Mouse (Mus musculus) retina, embryonic 14.5 days (tissue): ENCODE measurements around the gene Gm28047.
"Not testable (repeated sequence)": the region's sequence is repeated elsewhere in the genome, so short reads cannot be mapped to it uniquely, and the experiment has no call there.

Source experiments
- DNase-seq: peaks from one replicate; pipeline ENCODE4 v3.0.0-alpha.2; 2015; ENCODE audit warnings: low spot score

Gm28047 gene

DNA sequence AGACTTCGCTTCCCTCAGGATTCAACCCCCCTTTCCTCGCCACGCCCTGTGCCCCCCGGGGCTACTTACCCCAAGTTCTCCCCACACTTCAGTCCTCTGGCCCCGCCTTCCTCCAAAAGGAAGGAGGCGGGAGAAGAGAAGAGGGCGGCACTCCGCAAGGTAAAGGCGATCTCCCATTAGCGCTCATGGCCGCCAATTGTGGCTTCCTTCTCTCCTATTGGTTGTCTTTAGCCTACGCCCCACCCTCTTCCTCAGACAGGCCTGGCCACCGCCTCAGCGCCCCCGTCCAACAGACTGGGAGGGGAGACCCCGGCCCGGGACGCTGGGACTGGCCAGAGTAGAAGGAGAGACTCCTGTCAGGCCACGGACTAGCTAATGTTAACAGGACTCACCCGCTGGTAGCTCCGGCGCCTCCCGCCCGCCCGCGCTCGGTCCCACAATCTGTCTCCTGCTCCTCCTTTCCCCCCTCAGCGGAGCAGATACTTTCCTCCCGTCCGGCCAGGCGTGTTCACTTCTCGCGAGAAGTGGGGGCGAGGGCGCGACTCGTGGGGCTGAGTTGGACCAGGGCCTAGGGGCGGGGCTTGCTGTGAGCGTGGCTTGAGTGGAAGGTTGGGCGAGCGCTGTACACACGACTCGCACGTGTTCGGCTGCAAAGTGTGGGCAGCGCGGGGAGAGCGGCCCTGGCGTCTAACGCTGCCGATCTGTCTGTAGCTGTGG is at the start of gene Gm28047, which contains the start of gene Atf7:
Gene Gm28047 (minus strand): TSS at position 98 of the 717 bp plus-strand sequence.
Gene Atf7 (minus strand): TSS at position 495 of the 717 bp plus-strand sequence.
- DNase-seq: peak; percentile 99

DNA sequence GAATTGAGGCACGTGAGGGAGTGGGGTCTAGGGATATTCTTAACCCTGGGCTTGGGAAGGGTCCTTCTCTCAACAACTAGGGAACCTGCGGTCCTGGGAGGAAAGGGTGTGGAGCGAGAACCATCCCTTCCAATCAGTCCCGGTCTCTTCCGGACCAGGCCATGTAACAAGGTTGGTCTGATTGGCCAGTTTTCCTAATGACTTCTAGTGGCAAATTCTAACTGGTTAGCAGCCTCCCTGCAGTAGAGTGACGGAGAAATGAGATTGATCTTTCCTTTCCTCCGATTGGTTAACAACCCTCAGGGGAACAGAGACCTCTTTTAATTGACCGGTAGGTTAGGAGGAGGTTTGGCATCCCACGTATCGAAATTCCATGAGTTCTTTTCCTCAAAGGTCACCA is 48.7 kb upstream of the Gm28047 start:
- peak; percentile 80 for DNase-seq

DNA sequence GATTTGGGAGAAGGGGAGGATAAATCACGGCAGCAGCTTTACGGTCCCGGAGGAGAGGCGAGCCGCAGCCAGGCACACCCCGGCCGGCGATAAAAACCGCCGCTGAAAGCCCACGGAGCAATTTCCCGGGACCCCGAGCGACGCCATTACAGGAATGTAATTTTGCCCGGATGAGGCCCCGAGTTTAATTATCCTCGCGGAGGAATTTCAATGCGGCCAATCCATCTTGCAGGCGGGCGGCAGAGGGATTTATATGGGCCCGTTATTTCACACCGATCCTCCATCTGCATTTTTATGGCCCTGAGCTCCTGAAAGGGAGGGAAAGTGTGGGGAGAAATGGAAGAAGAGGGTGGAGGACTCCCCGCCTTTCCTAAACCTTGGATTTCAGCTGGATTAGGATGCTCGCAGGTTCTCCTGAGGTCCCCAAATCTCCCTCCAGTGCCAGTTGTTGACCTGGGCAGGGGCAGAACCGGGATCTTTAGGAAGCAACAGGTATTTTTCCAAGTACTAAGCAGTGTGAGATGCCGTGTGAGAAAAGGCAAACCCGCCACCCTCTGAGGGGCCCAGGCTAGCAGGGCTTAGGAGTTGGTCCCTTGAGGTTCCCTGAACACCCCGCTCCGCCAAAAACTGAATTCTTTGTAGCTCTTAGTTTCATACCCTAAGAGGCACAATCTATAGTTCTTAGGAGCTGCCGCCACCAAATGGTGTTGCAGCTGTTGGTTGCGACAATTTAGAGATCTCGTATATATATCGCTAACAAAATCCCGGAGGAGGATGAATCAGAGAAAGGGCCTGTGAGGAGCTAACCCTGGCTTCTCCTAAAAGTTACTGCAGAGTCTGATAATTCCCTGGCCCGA is 47.6 kb upstream of the Gm28047 start, which contains the start of gene Atp5g2:
Gene Atp5g2 (minus strand): TSS at position 138 of the 857 bp plus-strand sequence.
- peak; percentile 70 for DNase-seq

DNA sequence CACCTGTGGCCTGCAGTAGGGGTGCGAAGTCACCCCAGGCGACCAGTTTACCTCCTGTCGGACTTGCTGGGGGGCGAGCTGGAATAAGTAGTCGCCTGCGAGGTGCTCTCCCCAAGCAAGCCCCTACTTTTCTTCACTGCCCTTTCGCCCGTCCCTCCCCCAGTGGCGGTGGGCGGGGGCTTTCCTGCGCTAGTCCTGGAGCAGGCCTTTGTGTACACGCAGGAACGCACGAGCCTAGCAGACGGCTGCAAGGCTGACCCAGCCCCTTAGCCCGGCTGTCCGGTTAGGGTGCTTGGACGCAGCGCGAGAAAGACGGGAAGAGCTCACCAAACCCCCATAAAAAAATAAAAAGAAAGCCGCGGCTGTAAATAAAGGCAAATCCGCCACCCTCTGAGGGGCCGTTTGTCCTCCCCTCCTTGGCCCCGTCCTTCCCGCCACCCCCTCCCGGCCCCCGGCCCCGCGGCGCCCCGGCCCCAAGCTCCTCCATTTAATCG is 46.9 kb upstream of the Gm28047 start:
- DNase-seq: peak; percentile 68

DNA sequence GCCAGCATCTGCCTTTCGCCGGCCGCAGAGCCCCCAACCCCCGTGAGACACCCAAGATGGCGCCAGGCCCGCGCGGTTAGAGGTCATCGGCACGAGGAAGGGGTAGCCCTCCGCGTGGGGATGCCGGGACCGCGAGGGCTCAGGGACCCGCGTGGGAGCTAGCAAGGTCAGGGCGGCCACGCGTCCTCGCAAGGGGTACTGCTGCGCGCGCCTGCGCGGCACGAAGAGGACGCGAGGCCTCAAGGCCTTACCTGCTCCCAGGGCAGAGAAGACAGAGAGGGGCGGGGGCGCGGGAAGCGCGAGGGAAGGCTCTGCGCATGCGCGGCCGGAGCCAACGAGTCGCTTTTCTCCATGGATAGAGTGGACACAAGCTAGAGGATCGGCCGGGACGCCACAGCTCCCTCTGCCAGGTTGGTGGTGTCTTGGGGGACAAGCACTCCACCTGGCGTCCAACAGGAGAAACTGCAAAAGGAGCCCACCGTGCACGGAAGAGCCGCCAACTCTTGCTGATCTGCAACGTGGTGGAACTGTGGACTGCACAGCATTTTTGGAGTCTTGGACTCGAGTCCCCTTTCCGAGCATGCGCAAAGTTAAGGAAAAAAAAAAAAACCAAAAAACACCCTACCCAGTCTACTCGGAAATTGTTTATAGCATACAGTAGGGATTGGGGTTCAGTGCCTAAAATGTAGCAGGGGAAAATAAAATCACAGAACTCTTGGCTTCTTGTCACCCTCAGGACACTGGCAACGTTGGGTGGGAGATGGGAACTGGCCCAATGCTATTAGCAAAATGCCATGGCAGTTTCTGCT is 46.1 kb upstream of the Gm28047 start:
- DNase-seq: peak; percentile 99

DNA sequence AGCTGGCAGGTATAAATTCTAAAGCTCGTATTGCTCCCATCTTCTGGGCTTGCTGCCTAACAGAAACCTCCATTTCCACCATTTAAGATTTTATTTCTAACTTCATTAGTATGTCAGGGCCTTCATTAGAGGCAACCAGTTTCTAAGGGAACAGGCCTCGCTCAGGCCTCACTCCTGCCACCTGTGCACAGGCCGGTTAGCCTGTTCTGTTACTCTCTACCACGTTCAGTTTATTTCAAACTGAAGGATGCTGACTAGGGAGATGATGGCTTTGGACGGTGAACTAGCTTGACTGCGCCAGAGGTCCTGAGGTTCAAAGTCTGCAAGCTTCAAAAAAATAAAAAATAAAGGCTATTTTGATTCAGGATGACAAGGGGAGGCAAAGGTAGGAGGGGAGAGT is 45.4 kb upstream of the Gm28047 start:
- DNase-seq: peak; percentile 37

DNA sequence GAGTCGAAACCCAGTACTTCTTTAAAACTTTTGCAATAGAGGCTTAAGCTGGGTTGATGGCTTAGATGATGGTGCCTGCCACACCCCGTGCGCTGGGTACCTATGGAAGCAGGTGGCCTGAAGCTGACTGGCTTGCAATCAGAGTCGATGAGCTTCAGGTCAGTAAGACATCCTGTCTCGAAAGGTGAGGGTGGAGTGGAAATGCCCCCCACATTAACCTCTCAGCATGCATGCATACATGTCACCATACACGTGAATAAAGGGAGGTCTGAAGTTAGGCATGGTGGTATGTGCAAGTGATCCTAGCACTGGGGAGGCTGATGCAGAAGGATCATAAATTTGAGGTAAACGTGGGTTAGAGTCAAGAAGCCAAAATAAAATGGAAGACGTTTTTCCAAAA is 44.7 kb upstream of the Gm28047 start:
- DNase-seq: no peak

- DNase-seq: peak; percentile 75
These were observed 40.6 kb upstream of the Gm28047 start for GRCm38 (mm10) chr15:102665494-102665893.

- no peak for DNase-seq
These were observed 39.0 kb upstream of the Gm28047 start for GRCm38 (mm10) chr15:102663825-102664224.

DNA sequence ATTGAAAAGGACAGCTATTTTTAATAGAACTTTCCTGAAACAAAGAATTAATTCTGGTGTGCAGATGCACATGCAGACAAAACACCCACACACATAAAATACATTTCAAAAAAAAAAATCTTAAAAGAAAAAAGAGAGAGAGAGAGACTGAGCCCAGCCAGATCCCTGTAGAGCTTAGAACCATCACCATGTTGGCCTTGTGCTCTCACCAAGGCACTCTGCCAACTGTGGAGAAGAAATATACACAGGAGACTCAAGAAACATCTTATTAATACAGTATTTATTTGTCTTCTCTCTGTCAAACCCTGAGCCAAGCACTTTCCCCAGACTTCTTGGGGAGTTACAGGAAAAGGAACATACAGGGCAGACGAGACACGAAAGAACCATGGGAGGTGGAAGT is 37.7 kb upstream of the Gm28047 start:
- DNase-seq: not testable (repeated sequence)

DNA sequence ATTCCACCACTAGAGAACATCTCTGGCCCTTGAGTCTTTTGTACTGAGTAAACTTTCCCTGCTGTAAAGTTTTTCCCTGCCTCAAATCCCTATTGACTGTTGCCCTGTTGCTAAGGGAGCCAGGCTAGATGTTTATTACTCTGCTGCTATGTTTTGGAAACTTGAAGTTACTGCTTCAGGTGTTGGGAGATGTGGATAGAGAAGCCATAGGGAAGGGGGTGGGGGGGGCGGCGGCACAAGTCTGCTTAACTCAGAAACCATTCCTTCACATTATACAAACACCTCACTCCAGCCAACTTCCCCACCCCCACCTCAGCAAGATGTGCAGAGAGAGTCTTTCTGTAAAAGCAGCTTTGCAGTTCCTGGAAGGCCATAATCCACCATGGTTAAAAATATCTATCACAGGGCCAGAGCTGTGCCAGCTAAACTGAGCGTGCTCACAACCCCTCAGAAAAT is 33.1 kb upstream of the Gm28047 start:
- DNase-seq: no peak

GRCm38 (mm10) chr15:102656658-102657057 is 31.8 kb upstream of the Gm28047 start:
- DNase-seq: no peak

DNA sequence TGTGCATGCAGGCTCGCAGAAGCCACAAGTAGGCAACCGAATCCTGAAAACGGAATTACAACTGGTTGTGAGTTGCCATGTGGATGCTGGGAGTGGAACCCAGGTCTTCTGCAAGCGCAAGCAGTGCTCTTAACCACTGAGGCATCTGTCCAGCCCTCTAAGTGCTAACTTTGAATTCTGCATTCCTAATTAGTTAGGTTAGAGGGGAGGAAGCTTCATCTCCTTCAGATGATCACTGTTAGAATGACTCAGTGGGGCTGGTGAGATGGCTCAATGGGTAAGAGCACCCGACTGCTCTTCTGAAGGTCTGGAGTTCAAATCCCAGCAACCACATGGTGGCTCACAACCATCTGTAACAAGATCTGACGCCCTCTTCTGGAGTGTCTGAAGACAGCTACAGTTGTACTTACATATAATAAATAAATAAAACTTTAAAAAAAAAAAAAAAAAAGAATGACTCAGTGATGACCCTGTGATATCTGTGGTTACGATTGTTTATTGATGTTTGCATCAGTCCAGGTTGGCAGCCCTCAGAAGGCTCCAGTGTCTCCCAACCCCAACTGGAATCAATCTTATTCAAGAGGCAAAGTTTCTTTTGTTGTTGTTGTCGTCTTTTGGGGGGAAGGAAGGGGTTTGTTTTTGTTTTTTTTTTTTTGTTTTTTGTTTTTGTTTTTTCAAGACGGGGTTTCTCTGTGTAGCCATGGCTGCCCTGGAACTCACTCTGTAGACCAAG is 27.2 kb upstream of the Gm28047 start:
- not testable (repeated sequence) for DNase-seq

GRCm38 (mm10) chr15:102651107-102651506 is 26.2 kb upstream of the Gm28047 start:
- no peak for DNase-seq

- DNase-seq: no peak
These were observed 10.9 kb upstream of the Gm28047 start for GRCm38 (mm10) chr15:102635817-102636216.

DNA sequence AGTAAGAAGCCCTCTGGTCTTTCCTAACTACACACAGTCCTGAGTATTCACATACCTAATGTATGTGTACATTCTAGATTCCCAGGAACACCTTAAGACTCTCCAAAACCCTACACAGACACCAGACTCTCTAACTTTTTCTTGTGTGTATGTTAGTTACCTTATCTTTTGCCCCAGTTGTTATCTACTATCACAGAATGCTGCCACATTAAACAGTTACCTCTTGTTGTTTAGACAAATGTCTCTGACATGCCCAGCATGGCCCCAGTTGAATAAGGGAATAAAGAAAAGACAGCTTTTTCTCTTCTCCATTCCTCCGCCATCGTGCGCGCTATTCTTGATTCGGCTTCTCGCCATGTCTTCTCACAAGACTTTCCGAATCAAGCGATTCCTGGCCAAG is 9.8 kb upstream of the Gm28047 start:
- no peak for DNase-seq

GRCm38 (mm10) chr15:102625687-102626055 is 804 bp upstream of the Gm28047 start:
- no peak for DNase-seq

- peak; percentile 35 for DNase-seq
These were observed 437 bp downstream of the Gm28047 start for GRCm38 (mm10) chr15:102624291-102624969.

DNA sequence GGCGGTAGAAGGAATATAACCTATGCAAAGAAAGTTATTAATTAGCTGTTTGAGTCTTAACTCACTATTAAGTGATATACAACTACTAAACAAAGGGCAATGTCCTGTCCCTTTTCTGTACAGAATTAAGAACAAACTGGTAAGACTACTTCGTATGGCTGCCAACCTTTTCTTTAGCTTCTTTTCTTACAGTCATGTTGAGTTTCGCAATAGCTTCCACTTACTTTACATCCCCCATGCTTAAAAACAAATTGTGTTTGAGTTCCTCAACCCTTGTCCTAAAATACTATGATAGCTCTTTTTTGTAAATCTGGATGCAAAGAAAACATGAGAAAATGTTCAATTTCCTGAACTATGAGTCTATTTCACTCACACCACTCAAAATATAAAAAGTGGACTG is 1.7 kb downstream of the Gm28047 start:
- no peak for DNase-seq

DNA sequence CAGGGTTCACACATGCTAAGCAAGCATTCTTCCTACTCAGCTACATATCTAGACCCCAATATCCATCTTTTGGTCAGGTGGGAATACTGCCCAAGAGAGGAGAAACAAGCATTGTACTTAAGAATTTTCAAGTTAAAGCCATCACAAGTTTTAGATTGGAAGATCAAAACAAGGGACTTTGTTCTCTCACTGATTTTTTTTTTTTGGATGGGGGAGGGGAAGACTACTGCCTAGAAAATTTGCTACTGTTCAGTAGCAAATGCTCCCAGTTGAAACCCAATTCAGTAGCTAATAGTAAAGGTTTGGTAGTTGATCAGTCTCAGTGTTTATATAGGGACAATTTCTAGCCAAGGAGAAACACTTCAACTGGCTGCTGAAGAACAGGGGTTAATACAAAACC is 2.3 kb downstream of the Gm28047 start:
- DNase-seq: no peak

GRCm38 (mm10) chr15:102620765-102621164 is 4.1 kb downstream of the Gm28047 start:
- DNase-seq: no peak
